Mouse (Mus musculus): ENCODE results near the gene Myo1d. TPM values are rescaled to one million over a fixed set of nuclear protein-coding genes. Genes with fewer than 3 reads are reported as not detected.

Gene Myo1d
- total RNA-seq, 1 experiment from 2014 or later = 7.4 TPM

- no peak for ATAC-seq (replicated peaks; ENCODE audit: insufficient number of reproducible peaks, low FRiP score, low TSS enrichment, poor library complexity, severe bottlenecking)
Measured at GRCm38 (mm10) chr11:80749187-80749586, 30.6 kb downstream of the Myo1d start.

- ATAC-seq (replicated peaks; ENCODE audit: insufficient number of reproducible peaks, low FRiP score, low TSS enrichment, poor library complexity, severe bottlenecking) = no peak
Measured at GRCm38 (mm10) chr11:80745426-80745825, 34.4 kb downstream of the Myo1d start.

GRCm38 (mm10) chr11:80743823-80744410 lies 35.9 kb downstream of the Myo1d start:
- no peak for ATAC-seq (replicated peaks; ENCODE audit: insufficient number of reproducible peaks, low FRiP score, low TSS enrichment, poor library complexity, severe bottlenecking)

GRCm38 (mm10) chr11:80742462-80742861 lies 37.4 kb downstream of the Myo1d start:
- ATAC-seq (replicated peaks; ENCODE audit: insufficient number of reproducible peaks, low FRiP score, low TSS enrichment, poor library complexity, severe bottlenecking) = no peak

- ATAC-seq (replicated peaks; ENCODE audit: insufficient number of reproducible peaks, low FRiP score, low TSS enrichment, poor library complexity, severe bottlenecking) = no peak
Measured at GRCm38 (mm10) chr11:80734771-80735170, 45.1 kb downstream of the Myo1d start.

- ATAC-seq (replicated peaks; ENCODE audit: insufficient number of reproducible peaks, low FRiP score, low TSS enrichment, poor library complexity, severe bottlenecking) = no peak
Measured at GRCm38 (mm10) chr11:80724701-80725100, 55.1 kb downstream of the Myo1d start.

- ATAC-seq (replicated peaks; ENCODE audit: insufficient number of reproducible peaks, low FRiP score, low TSS enrichment, poor library complexity, severe bottlenecking) = no peak
Measured at GRCm38 (mm10) chr11:80723406-80724047, 56.3 kb downstream of the Myo1d start.

- ATAC-seq (replicated peaks; ENCODE audit: insufficient number of reproducible peaks, low FRiP score, low TSS enrichment, poor library complexity, severe bottlenecking) = no peak
Measured at GRCm38 (mm10) chr11:80719014-80719413, 60.8 kb downstream of the Myo1d start.

- no peak for ATAC-seq (replicated peaks; ENCODE audit: insufficient number of reproducible peaks, low FRiP score, low TSS enrichment, poor library complexity, severe bottlenecking)
Measured at GRCm38 (mm10) chr11:80718036-80718435, 61.8 kb downstream of the Myo1d start.

GRCm38 (mm10) chr11:80715115-80715514 lies 64.7 kb downstream of the Myo1d start:
- no peak for ATAC-seq (replicated peaks; ENCODE audit: insufficient number of reproducible peaks, low FRiP score, low TSS enrichment, poor library complexity, severe bottlenecking)

- ATAC-seq (replicated peaks; ENCODE audit: insufficient number of reproducible peaks, low FRiP score, low TSS enrichment, poor library complexity, severe bottlenecking) = no peak
Measured at GRCm38 (mm10) chr11:80713705-80714104, 66.1 kb downstream of the Myo1d start.

GRCm38 (mm10) chr11:80712201-80712600 lies 67.6 kb downstream of the Myo1d start:
- ATAC-seq (replicated peaks; ENCODE audit: insufficient number of reproducible peaks, low FRiP score, low TSS enrichment, poor library complexity, severe bottlenecking) = no peak

GRCm38 (mm10) chr11:80711336-80711735 lies 68.5 kb downstream of the Myo1d start:
- no peak for ATAC-seq (replicated peaks; ENCODE audit: insufficient number of reproducible peaks, low FRiP score, low TSS enrichment, poor library complexity, severe bottlenecking)

- ATAC-seq (replicated peaks; ENCODE audit: insufficient number of reproducible peaks, low FRiP score, low TSS enrichment, poor library complexity, severe bottlenecking) = no peak
Measured at GRCm38 (mm10) chr11:80700611-80701010, 79.2 kb downstream of the Myo1d start.

GRCm38 (mm10) chr11:80698721-80699120 lies 81.1 kb downstream of the Myo1d start:
- ATAC-seq (replicated peaks; ENCODE audit: insufficient number of reproducible peaks, low FRiP score, low TSS enrichment, poor library complexity, severe bottlenecking) = no peak

- no peak for ATAC-seq (replicated peaks; ENCODE audit: insufficient number of reproducible peaks, low FRiP score, low TSS enrichment, poor library complexity, severe bottlenecking)
Measured at GRCm38 (mm10) chr11:80696350-80696749, 83.5 kb downstream of the Myo1d start.

- ATAC-seq (replicated peaks; ENCODE audit: insufficient number of reproducible peaks, low FRiP score, low TSS enrichment, poor library complexity, severe bottlenecking) = no peak
Measured at GRCm38 (mm10) chr11:80684603-80685002, 95.2 kb downstream of the Myo1d start.

GRCm38 (mm10) chr11:80682745-80683144 lies 97.1 kb downstream of the Myo1d start:
- ATAC-seq (replicated peaks; ENCODE audit: insufficient number of reproducible peaks, low FRiP score, low TSS enrichment, poor library complexity, severe bottlenecking) = no peak

- no peak for ATAC-seq (replicated peaks; ENCODE audit: insufficient number of reproducible peaks, low FRiP score, low TSS enrichment, poor library complexity, severe bottlenecking)
Measured at GRCm38 (mm10) chr11:80673013-80673412, 106.8 kb downstream of the Myo1d start.

GRCm38 (mm10) chr11:80670391-80670790 lies 109.4 kb downstream of the Myo1d start:
- ATAC-seq (replicated peaks; ENCODE audit: insufficient number of reproducible peaks, low FRiP score, low TSS enrichment, poor library complexity, severe bottlenecking) = no peak

GRCm38 (mm10) chr11:80669934-80670333 lies 109.9 kb downstream of the Myo1d start:
- ATAC-seq (replicated peaks; ENCODE audit: insufficient number of reproducible peaks, low FRiP score, low TSS enrichment, poor library complexity, severe bottlenecking) = no peak

Measured in monocyte, adult 5-6 weeks (primary cell).